Mouse (Mus musculus) adrenal gland, adult 2 months (tissue): ENCODE data around the gene Npm3. TPM values are rescaled to one million over a fixed set of nuclear protein-coding genes. Genes with fewer than 3 reads are reported as not detected.

ENCODE experiments used
- DNase-seq: peaks from one replicate; pipeline ENCODE4 v3.0.0; 2021
- polyA plus RNA-seq: library from polyadenylated mRNA; depleted of rRNA; stranded (reverse); fragments of >200 nt; gene quantifications from 2 replicates; pipeline ENCODE4 v1.2.3, GENCODE M21; 2012; rRNA removed
- total RNA-seq, 2 experiments: library from RNA; stranded (reverse); gene quantifications; 2 replicates each; pipeline ENCODE4 v1.2.3; 2021

Gene Npm3
- total and polyA plus RNA-seq, 3 experiments = 26.1 to 53.3 (median 27.6) TPM

GRCm38 (mm10) chr19:45734191-45734590 is 15.2 kb downstream of the Npm3 start:
- no peak for DNase-seq

GRCm38 (mm10) chr19:45733564-45733963 is 15.8 kb downstream of the Npm3 start:
- no peak for DNase-seq

GRCm38 (mm10) chr19:45731658-45732057 is 17.7 kb downstream of the Npm3 start:
- no peak for DNase-seq

GRCm38 (mm10) chr19:45730042-45730441 is 19.3 kb downstream of the Npm3 start:
- DNase-seq = no peak

- DNase-seq = no peak
These were observed 22.2 kb downstream of the Npm3 start for GRCm38 (mm10) chr19:45727231-45727630.

- DNase-seq = no peak
These were observed 23.6 kb downstream of the Npm3 start for GRCm38 (mm10) chr19:45725677-45726277.

GRCm38 (mm10) chr19:45722188-45722587 is 27.2 kb downstream of the Npm3 start:
- DNase-seq = no peak

GRCm38 (mm10) chr19:45718286-45718685 is 31.1 kb downstream of the Npm3 start:
- DNase-seq = no peak

GRCm38 (mm10) chr19:45717493-45718220 is 31.7 kb downstream of the Npm3 start:
- DNase-seq = peak; percentile 65

- DNase-seq = no peak
These were observed 40.7 kb downstream of the Npm3 start for GRCm38 (mm10) chr19:45708704-45709103.

Other genes starting within 250 kb of the Npm3 start
- 10 to 100 TPM; 10.3 to 14.9 TPM for gene Poll, start 189.1 kb downstream of the Npm3 start, total RNA-seq
- 11.3 and 11.9 TPM in 2 replicates for gene Poll, start 189.1 kb downstream of the Npm3 start, polyA plus RNA-seq
- 10 to 100 TPM; 29.0 to 38.0 TPM for gene Gm17018, start 189.0 kb downstream of the Npm3 start, total RNA-seq
- gene Gm17018, start 189.0 kb downstream of the Npm3 start, polyA plus RNA-seq = 0.98 and 2.1 TPM in 2 replicates
- 10 to 100 TPM; 30.0 to 34.4 TPM for gene Fbxw4, start 89.3 kb downstream of the Npm3 start, total RNA-seq
- 145 and 199 TPM in 2 replicates for gene Fbxw4, start 89.3 kb downstream of the Npm3 start, polyA plus RNA-seq
- not detected for gene Fgf8, start 6.7 kb downstream of the Npm3 start, total RNA-seq
- gene Fgf8, start 6.7 kb downstream of the Npm3 start, polyA plus RNA-seq = 0.30 TPM in 1 of 2 replicates, not detected in the other
- gene Mgea5, start 34.2 kb upstream of the Npm3 start, total RNA-seq = 10 to 100 TPM; 55.8 to 85.1 TPM
- gene Mgea5, start 34.2 kb upstream of the Npm3 start, polyA plus RNA-seq = 5.4 and 8.2 TPM in 2 replicates
- gene Kcnip2, start 66.5 kb upstream of the Npm3 start, total RNA-seq = under 1 TPM; 0.12 to 0.38 TPM
- gene Kcnip2, start 66.5 kb upstream of the Npm3 start, polyA plus RNA-seq = 0.25 and 0.28 TPM in 2 replicates
- 10 to 100 TPM; 15.5 to 17.3 TPM for gene Armh3, start 248.9 kb upstream of the Npm3 start, total RNA-seq
- 6.1 and 8.5 TPM in 2 replicates for gene Armh3, start 248.9 kb upstream of the Npm3 start, polyA plus RNA-seq